Mouse (Mus musculus): Measurements from ENCODE around the gene Chat.

The Chat gene

DNA sequence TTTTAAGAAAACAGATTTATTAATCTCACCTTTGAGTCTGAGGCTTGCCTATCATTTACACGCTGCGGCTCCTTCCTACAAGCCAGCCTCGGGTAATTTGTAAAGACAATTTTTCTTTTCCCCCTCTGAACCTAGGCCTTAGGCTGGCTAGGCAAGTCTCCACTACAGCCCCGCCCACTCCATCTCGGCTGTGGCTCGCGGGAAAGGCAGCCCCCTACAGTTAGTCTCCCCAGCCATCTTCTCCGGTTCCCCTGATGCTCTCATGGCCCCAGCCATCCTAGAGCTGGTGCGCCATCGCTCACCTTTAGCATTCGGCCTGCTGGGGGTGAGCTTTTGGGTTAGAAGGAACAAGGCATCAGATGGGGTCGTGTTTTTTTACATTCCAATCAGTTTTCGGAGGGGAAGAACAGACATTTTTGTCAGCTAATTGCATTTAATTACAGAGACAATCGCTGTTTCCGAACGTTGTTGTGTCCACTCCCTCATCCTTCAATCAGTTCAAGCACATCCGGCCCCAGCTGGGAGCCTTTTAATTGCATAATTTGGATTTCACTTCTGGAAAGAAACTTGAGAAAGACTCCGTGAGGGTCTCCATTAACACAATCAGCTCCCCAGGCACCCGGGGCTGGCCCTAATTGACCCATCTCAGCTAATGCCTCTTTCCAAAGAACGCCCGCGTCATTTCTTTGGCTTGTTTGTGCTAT, 86.2 kb downstream of the Chat start:
- in situ Hi-C loops (cut with MboI; ENCODE audit: low pct_unique_long_range_greater_than_20kb in 1 of 2, low sequenced_read_pairs in 2 of 2, unreplicated experiment in 1 of 2) = no loop called here

DNA sequence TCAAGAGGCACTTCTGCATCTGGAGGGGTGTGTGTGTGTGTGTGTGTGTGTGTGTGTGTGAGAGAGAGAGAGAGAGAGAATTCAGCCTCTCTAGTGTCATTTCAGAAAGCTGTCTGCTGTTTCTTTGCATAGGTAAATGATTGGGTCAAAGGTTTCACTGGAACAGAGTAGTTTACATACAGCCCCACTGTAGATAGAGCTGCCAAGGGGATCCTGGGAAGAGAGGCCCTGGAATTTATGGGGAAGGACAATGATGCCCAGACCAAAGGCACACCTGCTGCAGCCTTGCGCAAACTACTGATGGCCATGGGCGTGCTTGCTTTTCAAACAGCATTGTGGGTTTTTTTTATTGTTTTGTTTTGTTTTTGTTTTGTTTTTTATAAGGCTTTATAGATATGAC, 93.3 kb downstream of the Chat start:
- in situ Hi-C loops (cut with MboI; ENCODE audit: low pct_unique_long_range_greater_than_20kb in 1 of 2, low sequenced_read_pairs in 2 of 2, unreplicated experiment in 1 of 2) = no loop called here

DNA sequence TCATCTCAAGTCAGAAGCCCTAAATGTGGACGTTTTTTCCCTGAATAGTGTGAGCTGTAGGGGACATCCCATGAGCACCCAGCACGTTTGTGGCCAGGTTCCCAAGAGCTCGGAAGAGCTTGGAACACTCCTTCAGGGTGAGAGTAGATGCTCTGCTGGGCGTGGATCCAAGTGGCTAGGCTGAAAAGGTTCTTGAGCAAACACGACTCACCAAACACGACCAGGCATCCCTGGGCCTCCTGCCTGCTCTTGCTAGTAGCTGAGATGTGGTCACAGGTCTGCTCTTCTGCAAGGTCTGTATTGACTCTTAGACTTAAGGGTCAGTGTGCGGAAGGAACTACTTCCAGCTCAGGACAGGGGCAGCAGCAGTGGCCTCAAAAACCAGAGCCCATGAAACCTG, 96.0 kb downstream of the Chat start:
- in situ Hi-C loops (cut with MboI; ENCODE audit: low pct_unique_long_range_greater_than_20kb in 1 of 2, low sequenced_read_pairs in 2 of 2, unreplicated experiment in 1 of 2) = loop anchor here in 1 of 2 experiments (5.0 to 10.0 kb wide), 2 partner anchors 45 to 108 kb away; no protein-coding TSS in a partner anchor

DNA sequence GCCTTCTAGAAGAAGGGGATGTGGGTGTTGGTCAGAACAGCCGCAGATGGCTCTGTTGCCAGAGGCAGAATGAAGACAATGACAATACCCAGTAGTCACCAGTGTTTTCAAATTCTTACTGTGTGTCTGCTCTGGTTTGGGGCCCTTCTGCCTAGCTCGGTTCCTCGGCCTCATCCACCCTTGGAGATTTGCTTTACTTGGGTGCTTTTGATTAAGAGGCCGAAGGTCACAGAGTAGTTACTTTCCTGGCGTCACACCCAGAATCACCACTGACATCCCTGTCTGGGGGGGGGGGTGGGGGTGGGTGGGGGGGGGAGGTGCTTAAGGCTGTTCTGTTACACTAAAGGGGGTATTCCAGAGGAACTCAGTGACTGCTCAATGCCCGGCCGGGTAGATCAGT, 101.4 kb downstream of the Chat start:
- in situ Hi-C loops (cut with MboI; ENCODE audit: low pct_unique_long_range_greater_than_20kb in 1 of 2, low sequenced_read_pairs in 2 of 2, unreplicated experiment in 1 of 2) = loop anchor here in 1 of 2 experiments (10.0 kb wide), 1 partner anchor 50 kb away; no protein-coding TSS in a partner anchor

All from mouse embryonic stem cell (cell line).